Mouse (Mus musculus) liver, adult 2 months (tissue): ENCODE results near the gene Slc34a3. TPM values are rescaled to one million over a fixed set of nuclear protein-coding genes. Genes with fewer than 3 reads are reported as not detected.
A peak's percentile ranks its signal among the peaks of the same experiment; 100 is the strongest.

Source experiments
- DNase-seq: peaks from one replicate; pipeline ENCODE4 v3.0.0-alpha.2; 2011; ENCODE audit warnings: low read depth, low spot score; ENCODE audit errors: extremely low read depth
- H3K27ac ChIP-seq: fragments of 200-500 bp; replicated peaks from 2 replicates; pipeline ENCODE4 v1.5.1; 2012; ENCODE audit warnings: low read depth, mild to moderate bottlenecking, control low read depth, inconsistent platforms, low read length; ENCODE audit not compliant: insufficient read depth
- H3K27me3 ChIP-seq: fragments of 200-500 bp; 2 replicates; pipeline ENCODE4 v1.6.1; 2012; ENCODE audit warnings: mild to moderate bottlenecking, moderate library complexity, low read length, inconsistent platforms; ENCODE audit not compliant: control insufficient read depth, insufficient read depth
- H3K36me3 ChIP-seq: fragments of 200-500 bp; 2 replicates; pipeline ENCODE4 v1.6.1; 2012; ENCODE audit warnings: low read length, inconsistent platforms; ENCODE audit not compliant: control insufficient read depth, insufficient read depth
- H3K4me1 ChIP-seq: fragments of 200-500 bp; 2 replicates; pipeline ENCODE4 v1.6.1; 2011; ENCODE audit warnings: low read length; ENCODE audit not compliant: control insufficient read depth, insufficient read depth
- H3K4me3 ChIP-seq: fragments of 200-500 bp; 2 replicates; pipeline ENCODE4 v1.5.1; 2011; ENCODE audit warnings: low read depth, mild to moderate bottlenecking, control low read depth, low read length, moderate library complexity; ENCODE audit not compliant: insufficient read depth
- H3K79me2 ChIP-seq: fragments of 200-500 bp; 2 replicates; pipeline ENCODE4 v1.6.1; 2012; ENCODE audit warnings: inconsistent platforms, mild to moderate bottlenecking, low read length, moderate library complexity; ENCODE audit not compliant: control insufficient read depth, insufficient read depth
- H3K9ac ChIP-seq: fragments of 200-500 bp; 2 replicates; pipeline ENCODE4 v1.6.1; 2012; ENCODE audit warnings: low read depth, mild to moderate bottlenecking, control low read depth, inconsistent platforms, low read length
- CTCF ChIP-seq: fragments of 200-500 bp; IDR thresholded peaks from 2 replicates; pipeline ENCODE4 v1.5.1; 2011; ENCODE audit warnings: low read depth, low read length, control low read depth
- POLR2A ChIP-seq: fragments of 200-500 bp; IDR thresholded peaks from 2 replicates; pipeline ENCODE4 v1.6.1; 2011; ENCODE audit warnings: low read length, control low read depth; ENCODE audit not compliant: insufficient read depth; ENCODE audit errors: extremely low read depth
- WGBS: fragments of 180-500 bp; shearing (Covaris S2); methylation state at CpG from one replicate; pipeline ENCODE4 v1.1.7; 2018; 5-methylcytosine and 5-hydroxymethylcytosine counted together
- polyA plus RNA-seq: library from polyadenylated mRNA; depleted of rRNA; stranded (reverse); fragments of >200 nt; gene quantifications from 2 replicates; pipeline ENCODE4 v1.2.3, GENCODE M21; 2012
- total RNA-seq: library from RNA; depleted of rRNA; stranded (reverse); fragments of >200 nt; gene quantifications from 2 replicates; pipeline ENCODE4 v1.2.3, GENCODE M21; 2014

The Slc34a3 gene
- total and polyA plus RNA-seq, 2 experiments, result not detected

DNA sequence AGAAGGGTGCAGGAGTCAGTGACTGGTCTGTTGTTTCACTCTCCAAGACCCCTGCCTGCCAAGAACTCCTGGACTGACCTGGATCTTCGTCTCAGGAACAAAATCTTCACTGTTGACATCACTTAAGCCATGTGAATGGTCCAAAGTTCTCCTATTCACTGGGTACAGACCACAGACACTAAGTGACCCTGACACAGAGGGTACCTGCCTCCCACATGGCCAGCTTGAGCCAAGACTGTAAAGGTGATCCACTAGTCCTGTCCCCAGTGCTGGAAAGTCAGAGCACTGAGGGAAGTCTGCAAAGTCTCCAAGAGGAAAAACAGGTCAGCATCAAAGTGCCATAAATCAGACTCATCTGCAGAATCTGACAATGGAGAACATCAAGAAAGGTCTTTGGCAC is 26.6 kb downstream of the Slc34a3 start:
- Histone ChIP-seq H3K36me3 (peaks cover 15% of the 10 kb centered on the region), H3K27ac (no peak overlapping the region)
- TF ChIP-seq CTCF (no peak), POLR2A (no peak)

DNA sequence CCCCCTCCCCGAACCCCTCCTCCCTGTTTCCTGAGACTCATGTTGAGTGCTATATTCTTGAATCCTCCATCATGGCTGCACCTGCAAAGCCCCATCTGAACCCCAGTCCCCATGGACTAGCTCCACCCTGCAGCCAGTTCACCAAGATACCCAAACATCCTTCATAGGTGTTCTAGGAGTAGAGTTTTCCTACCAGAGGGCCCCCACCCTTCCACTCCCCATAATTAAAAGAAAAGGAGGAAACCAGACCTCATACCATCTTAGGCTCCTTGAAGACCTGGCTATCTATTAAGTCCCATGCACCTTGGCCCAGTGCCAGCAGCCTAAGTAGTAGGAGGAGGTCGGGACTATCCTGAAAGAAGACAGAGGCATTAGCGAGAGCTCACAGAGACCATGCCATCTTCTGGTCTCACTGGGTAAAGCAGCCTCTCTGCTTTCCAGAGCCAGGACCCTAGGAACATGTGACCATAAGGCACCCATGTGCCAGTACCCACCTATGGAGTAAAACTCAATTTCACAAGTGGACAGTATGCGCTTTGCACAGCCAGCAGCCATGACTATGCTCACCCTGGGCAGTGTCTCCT is 30.4 kb downstream of the Slc34a3 start:
- no peak overlapping the region for H3K4me3 ChIP-seq
- TF ChIP-seq CTCF (no peak), POLR2A (no peak)
- no peak overlapping the region for H3K27ac ChIP-seq
- H3K36me3 ChIP-seq, result peaks cover 25% of the 10 kb centered on the region
- H3K27me3 ChIP-seq, result no peaks in the 10 kb centered on the region
- H3K4me1 ChIP-seq, result no peaks in the 10 kb centered on the region
- no peak for DNase-seq
- no peak overlapping the region for H3K9ac ChIP-seq
- no peaks in the 10 kb centered on the region for H3K79me2 ChIP-seq
- WGBS, result 74% methylated on average over 4 of the region's 4 CpGs

More for the DNA sequence above, 26.6 kb downstream of the Slc34a3 start:
- no peak overlapping the region for H3K4me3 ChIP-seq
- no peaks in the 10 kb centered on the region for H3K27me3 ChIP-seq
- no peak overlapping the region for H3K9ac ChIP-seq
- 50% methylated on average over 1 of the region's 1 CpGs for WGBS
- DNase-seq, result no peak
- peaks cover 10% of the 10 kb centered on the region for H3K4me1 ChIP-seq
- H3K79me2 ChIP-seq, result peaks cover 16% of the 10 kb centered on the region; the same call in 1 of the 2 replicates

GRCm38 (mm10) chr2:25200631-25201030 is 33.5 kb downstream of the Slc34a3 start:
- Histone ChIP-seq H3K9ac (no peak overlapping the region), H3K36me3 (peaks cover 25% of the 10 kb centered on the region), H3K79me2 (no peaks in the 10 kb centered on the region), H3K27ac (no peak overlapping the region), H3K4me1 (0 out of 2 replicates have a peak, but pooled peaks cover 3% of the 10 kb centered on the region), H3K27me3 (no peaks in the 10 kb centered on the region), H3K4me3 (no peak overlapping the region)
- TF ChIP-seq CTCF, result no peak
- TF ChIP-seq POLR2A, result no peak
- WGBS, result 95% methylated on average over 2 of the region's 2 CpGs
- no peak for DNase-seq

DNA sequence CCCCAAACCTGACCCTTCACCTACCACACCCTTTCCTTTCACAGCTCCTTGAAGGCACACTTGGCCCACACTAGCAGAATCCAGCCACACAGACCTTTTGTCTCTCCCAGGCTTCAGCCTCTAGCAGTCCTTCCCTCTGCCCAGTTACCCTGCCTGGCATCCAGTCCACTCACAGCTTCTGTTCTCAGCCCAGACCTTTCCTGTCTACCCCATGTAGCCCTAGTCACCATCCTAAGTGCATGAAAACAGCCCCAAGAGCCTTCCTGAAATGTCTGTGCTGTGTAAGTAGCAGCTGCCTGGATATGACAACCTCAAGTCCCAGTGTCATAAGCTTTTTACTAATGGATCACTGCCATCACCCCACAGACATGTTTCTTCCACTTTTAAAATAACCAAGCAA is 36.2 kb downstream of the Slc34a3 start:
- Histone ChIP-seq H3K4me3 (no peak overlapping the region), H3K27me3 (no peaks in the 10 kb centered on the region), H3K36me3 (peaks cover 15% of the 10 kb centered on the region; the same call in 1 of the 2 replicates), H3K27ac (no peak overlapping the region), H3K79me2 (no peaks in the 10 kb centered on the region), H3K4me1 (peaks cover 5% of the 10 kb centered on the region; the same call in 1 of the 2 replicates), H3K9ac (no peak overlapping the region)
- DNase-seq, result no peak
- TF ChIP-seq CTCF (no peak), POLR2A (no peak)

- TF ChIP-seq CTCF, result no peak
- no peak for TF ChIP-seq POLR2A
- Histone ChIP-seq H3K79me2 (no peaks in the 10 kb centered on the region), H3K27me3 (no peaks in the 10 kb centered on the region), H3K4me3 (0 out of 2 replicates have a peak overlapping the region, but pooled peaks have one; percentile 46), H3K4me1 (peaks cover 5% of the 10 kb centered on the region; the same call in 1 of the 2 replicates), H3K9ac (no peak overlapping the region; the same call in 1 of the 2 replicates), H3K36me3 (peaks cover 11% of the 10 kb centered on the region; the same call in 1 of the 2 replicates), H3K27ac (peak overlapping the region; percentile 62)
- 50% methylated on average over 2 of the region's 2 CpGs for WGBS
- no peak for DNase-seq
Observed at GRCm38 (mm10) chr2:25197191-25197590, 37.0 kb downstream of the Slc34a3 start.

- H3K9ac ChIP-seq, result peak within 1 kb of the TSS; percentile 51
- H3K79me2 ChIP-seq, result no peaks in the 10 kb centered on the region
- peak within 1 kb of the TSS; percentile 62 for H3K27ac ChIP-seq
- peak within 1 kb of the TSS; percentile 55 for H3K4me3 ChIP-seq
- DNase-seq, result peak; percentile 66
- H3K27me3 ChIP-seq, result no peaks in the 10 kb centered on the region
- 21% methylated on average over 8 of the region's 8 CpGs for WGBS
- H3K36me3 ChIP-seq, result peaks cover 11% of the 10 kb centered on the region; the same call in 1 of the 2 replicates
- peaks cover 5% of the 10 kb centered on the region; the same call in 1 of the 2 replicates for H3K4me1 ChIP-seq
- TF ChIP-seq POLR2A, result 0 out of 2 replicates have a peak, but pooled peaks have one; percentile 25
- TF ChIP-seq CTCF, result 0 out of 2 replicates have a peak, but pooled peaks have one; percentile 4
Observed at GRCm38 (mm10) chr2:25196172-25196954, 37.8 kb downstream of the Slc34a3 start, which contains the start of gene Tor4a. TSS of gene Tor4a (minus strand) at chr2:25196886.
